Mouse (Mus musculus) thymus, postnatal 0 days (tissue): ENCODE results near the gene Dnajb11. TPM values are rescaled to one million over a fixed set of nuclear protein-coding genes. Genes with fewer than 3 reads are reported as not detected.

Source experiments
- DNase-seq: peaks from one replicate; pipeline ENCODE4 v3.0.0-alpha.2; 2015; ENCODE audit warnings: low spot score
- polyA plus RNA-seq: library from polyadenylated mRNA; unstranded; fragments of >200 nt; fragmentation: Nextera tagmentation; extraction: Ambion mirVana; gene quantifications from 2 replicates; pipeline ENCODE4 v1.2.1, GENCODE M21; 2015

The Dnajb11 gene
- polyA plus RNA-seq, 1 experiment from 2014 or later: 93.9 TPM

- no peak for DNase-seq
Observed at GRCm38 (mm10) chr16:22921761-22922160, 64.1 kb downstream of the Dnajb11 start.

- DNase-seq: no peak
Observed at GRCm38 (mm10) chr16:22922433-22922832, 64.8 kb downstream of the Dnajb11 start.

Other genes with a start within 250 kb of the Dnajb11 start
- 4.0 and 5.6 TPM in 2 replicates for gene Dgkg, start 200.6 kb upstream of the Dnajb11 start, polyA plus RNA-seq
- 0.38 TPM in 1 of 2 replicates, not detected in the other for gene Crygs, start 46.3 kb upstream of the Dnajb11 start, polyA plus RNA-seq
- gene Tbccd1, start 176 bp upstream of the Dnajb11 start, polyA plus RNA-seq: 21.1 and 21.8 TPM in 2 replicates
- 0.55 TPM in 1 of 2 replicates, not detected in the other for gene Ahsg, start 33.4 kb downstream of the Dnajb11 start, polyA plus RNA-seq
- 1.4 and 1.5 TPM in 2 replicates for gene Fetub, start 60.5 kb downstream of the Dnajb11 start, polyA plus RNA-seq
- not detected in 2 replicates for gene Hrg, start 93.2 kb downstream of the Dnajb11 start, polyA plus RNA-seq
- 0.35 and 0.55 TPM in 2 replicates for gene Kng2, start 171.6 kb downstream of the Dnajb11 start, polyA plus RNA-seq
- 0.17 and 0.76 TPM in 2 replicates for gene Kng1, start 200.0 kb downstream of the Dnajb11 start, polyA plus RNA-seq
- gene Eif4a2, start 249.6 kb downstream of the Dnajb11 start, polyA plus RNA-seq: 142 and 150 TPM in 2 replicates